Mouse (Mus musculus): Measurements from ENCODE around the gene Tmem176b. TPM values are rescaled to one million over a fixed set of nuclear protein-coding genes. Genes with fewer than 3 reads are reported as not detected.

Gene Tmem176b
- 390 and 420 TPM in 2 replicates for polyA plus RNA-seq (2015; fragmentation: Nextera tagmentation; extraction: Ambion mirVana)

GRCm38 (mm10) chr6:48840973-48841625 lies at the start of gene Tmem176b:
Gene Tmem176b, minus strand, starts transcription at chr6:48841496.

DNA sequence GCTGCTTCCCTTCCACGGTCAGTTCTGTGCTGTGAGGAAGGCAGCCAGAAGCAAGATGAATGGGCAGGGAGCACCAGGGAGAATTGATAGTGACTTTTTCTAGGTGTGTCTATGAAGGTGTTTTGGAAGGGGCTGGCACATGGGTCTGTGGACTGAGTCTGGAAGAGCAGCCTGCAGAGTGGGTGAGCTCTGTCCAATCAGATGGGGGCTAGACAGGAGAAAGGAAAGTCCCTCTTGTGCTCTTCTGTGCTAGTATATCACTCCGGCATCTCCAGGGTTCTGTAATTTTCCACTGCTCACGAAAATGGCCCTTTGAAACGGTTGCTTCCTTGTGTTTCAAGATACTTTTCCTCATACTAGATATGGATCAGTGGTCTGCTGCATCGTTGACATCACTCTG lies 31.3 kb upstream of the Tmem176b start, which contains the start of gene Aoc1:
TSS of gene Aoc1 (plus strand) at position 301 of the 400 bp plus-strand sequence.

GRCm38 (mm10) chr6:48840371-48840969 lies 826 bp downstream of the Tmem176b start, which contains the start of gene Tmem176a:
Gene Tmem176a, plus strand, starts transcription at chr6:48840919.

Other genes with a start within 250 kb of the Tmem176b start
- gene Repin1, start 247.6 kb downstream of the Tmem176b start, polyA plus RNA-seq (2015; fragmentation: Nextera tagmentation; extraction: Ambion mirVana), result 20.6 and 28.3 TPM in 2 replicates
- not detected in 2 replicates for gene Gm44965, start 247.6 kb downstream of the Tmem176b start, polyA plus RNA-seq (2015; fragmentation: Nextera tagmentation; extraction: Ambion mirVana)
- 6.9 and 7.2 TPM in 2 replicates for gene Zfp775, start 239.4 kb downstream of the Tmem176b start, polyA plus RNA-seq (2015; fragmentation: Nextera tagmentation; extraction: Ambion mirVana)
- 2.1 and 2.7 TPM in 2 replicates for gene AI854703, start 214.7 kb downstream of the Tmem176b start, polyA plus RNA-seq (2015; fragmentation: Nextera tagmentation; extraction: Ambion mirVana)
- gene Gimap8, start 194.3 kb downstream of the Tmem176b start, polyA plus RNA-seq (2015; fragmentation: Nextera tagmentation; extraction: Ambion mirVana), result 2.0 and 3.5 TPM in 2 replicates
- gene Gimap9, start 165.4 kb downstream of the Tmem176b start, polyA plus RNA-seq (2015; fragmentation: Nextera tagmentation; extraction: Ambion mirVana), result 9.4 and 9.8 TPM in 2 replicates
- gene Gimap4, start 156.9 kb downstream of the Tmem176b start, polyA plus RNA-seq (2015; fragmentation: Nextera tagmentation; extraction: Ambion mirVana), result 40.4 and 54.9 TPM in 2 replicates
- gene Gimap6, start 133.3 kb downstream of the Tmem176b start, polyA plus RNA-seq (2015; fragmentation: Nextera tagmentation; extraction: Ambion mirVana), result 57.0 and 58.1 TPM in 2 replicates
- 0.95 TPM in 1 of 2 replicates, not detected in the other for gene Gm28053, start 122.9 kb downstream of the Tmem176b start, polyA plus RNA-seq (2015; fragmentation: Nextera tagmentation; extraction: Ambion mirVana)
- 0.23 TPM in 1 of 2 replicates, not detected in the other for gene Gimap7, start 122.9 kb downstream of the Tmem176b start, polyA plus RNA-seq (2015; fragmentation: Nextera tagmentation; extraction: Ambion mirVana)
- gene Gimap1, start 102.4 kb downstream of the Tmem176b start, polyA plus RNA-seq (2015; fragmentation: Nextera tagmentation; extraction: Ambion mirVana), result 7.9 and 12.5 TPM in 2 replicates
- gene Gimap5, start 95.3 kb downstream of the Tmem176b start, polyA plus RNA-seq (2015; fragmentation: Nextera tagmentation; extraction: Ambion mirVana), result 28.6 and 28.9 TPM in 2 replicates
- 0.22 and 0.25 TPM in 2 replicates for gene Gimap3, start 70.6 kb downstream of the Tmem176b start, polyA plus RNA-seq (2015; fragmentation: Nextera tagmentation; extraction: Ambion mirVana)
- gene Tmem176a, start 577 bp downstream of the Tmem176b start, polyA plus RNA-seq (2015; fragmentation: Nextera tagmentation; extraction: Ambion mirVana), result 155 and 175 TPM in 2 replicates
- gene Aoc1, start 31.4 kb upstream of the Tmem176b start, polyA plus RNA-seq (2015; fragmentation: Nextera tagmentation; extraction: Ambion mirVana), result 0.20 and 0.29 TPM in 2 replicates
- not detected in 2 replicates for gene 1600015I10Rik, start 88.4 kb upstream of the Tmem176b start, polyA plus RNA-seq (2015; fragmentation: Nextera tagmentation; extraction: Ambion mirVana)
- gene Doxl2, start 133.5 kb upstream of the Tmem176b start, polyA plus RNA-seq (2015; fragmentation: Nextera tagmentation; extraction: Ambion mirVana), result 0.20 and 0.33 TPM in 2 replicates
- gene Svs1, start 145.4 kb upstream of the Tmem176b start, polyA plus RNA-seq (2015; fragmentation: Nextera tagmentation; extraction: Ambion mirVana), result 0.27 and 0.95 TPM in 2 replicates
- gene Gpnmb, start 195.1 kb upstream of the Tmem176b start, polyA plus RNA-seq (2015; fragmentation: Nextera tagmentation; extraction: Ambion mirVana), result 0.54 and 1.1 TPM in 2 replicates
- 218 and 332 TPM in 2 replicates for gene Malsu1, start 232.3 kb upstream of the Tmem176b start, polyA plus RNA-seq (2015; fragmentation: Nextera tagmentation; extraction: Ambion mirVana)

Data from adrenal gland, postnatal 0 days (tissue).